Mouse (Mus musculus) urinary bladder, postnatal 25 days (tissue): ENCODE data around the gene Tmem260.

ENCODE experiments used
- DNase-seq: peaks from one replicate; pipeline ENCODE4 v3.0.0; 2022; ENCODE audit warnings: low spot score

The Tmem260 gene

GRCm38 (mm10) chr14:48558975-48559374, 113.1 kb downstream of the Tmem260 start:
- DNase-seq = no peak

- DNase-seq = no peak
Measured at GRCm38 (mm10) chr14:48559736-48560135, 113.8 kb downstream of the Tmem260 start.

GRCm38 (mm10) chr14:48566596-48566995, 120.7 kb downstream of the Tmem260 start:
- DNase-seq = no peak
